Mouse (Mus musculus) MEL (cell line): ENCODE measurements at regions not wholly inside any gene's neighbourhood (a gene's known extent, or its start where the extent isn't known, plus 50 kb on each side); places are given as distances from the start of the nearest gene placed in this dataset.

Source experiments
- DNase-seq: peaks from one replicate; pipeline ENCODE4 v3.0.0; 2011; ENCODE audit warnings: low read depth, low spot score
- H3K27ac ChIP-seq: 2 replicates; pipeline ENCODE4 v1.5.1; 2012; ENCODE audit warnings: low read depth, mild to moderate bottlenecking, control low read depth, low read length, moderate library complexity; ENCODE audit not compliant: control insufficient read depth
- H3K27me3 ChIP-seq, 2 experiments: fragments of 150-350 bp in 1 of 2; sonication (generic) in 1 of 2; 2 replicates each; pipeline ENCODE4 v1.6.1; 2012; ENCODE audit warnings: low read length in 2 of 2, mild to moderate bottlenecking in 2 of 2, improper control_type of control experiment in 1 of 2, moderate library complexity in 1 of 2; ENCODE audit not compliant: insufficient read depth in 2 of 2, control insufficient read depth in 1 of 2
- H3K36me3 ChIP-seq, 2 experiments: 2 replicates each; pipeline ENCODE4 v1.6.1; 2012 to 2014; ENCODE audit warnings: low read length in 2 of 2, improper control_type of control experiment in 1 of 2, inconsistent platforms in 1 of 2, mild to moderate bottlenecking in 1 of 2; ENCODE audit not compliant: insufficient read depth in 2 of 2, control insufficient read depth in 1 of 2
- H3K4me1 ChIP-seq, 2 experiments: fragments of 150-350 bp in 1 of 2; sonication (generic) in 1 of 2; 2 replicates each; pipeline ENCODE4 v1.6.1; 2012; ENCODE audit warnings: low read length in 2 of 2, improper control_type of control experiment in 1 of 2, mild to moderate bottlenecking in 1 of 2; ENCODE audit not compliant: insufficient read depth in 2 of 2, control insufficient read depth in 1 of 2
- H3K4me3 ChIP-seq, 2 experiments: fragments of 150-350 bp in 1 of 2; sonication (generic) in 1 of 2; 2 replicates each; pipeline ENCODE4 v1.5.1; 2012; ENCODE audit warnings: low read depth in 2 of 2, low read length in 2 of 2, mild to moderate bottlenecking in 2 of 2, moderate library complexity in 2 of 2, control low read depth in 1 of 2, improper control_type of control experiment in 1 of 2; ENCODE audit not compliant: control insufficient read depth in 1 of 2, insufficient read depth in 1 of 2
- H3K79me2 ChIP-seq: 2 replicates; pipeline ENCODE4 v1.6.1; 2012; ENCODE audit warnings: mild to moderate bottlenecking, low read length, moderate library complexity; ENCODE audit not compliant: control insufficient read depth, poor library complexity, insufficient read depth
- H3K9ac ChIP-seq: 2 replicates; pipeline ENCODE4 v1.6.1; 2012; ENCODE audit warnings: low read depth, mild to moderate bottlenecking, control low read depth, low read length, moderate library complexity; ENCODE audit not compliant: control insufficient read depth, poor library complexity, severe bottlenecking
- H3K9me3 ChIP-seq: fragments of 150-350 bp; sonication (generic); replicated peaks from 2 replicates; pipeline ENCODE4 v1.6.1; 2012; ENCODE audit warnings: mild to moderate bottlenecking, low read length, improper control_type of control experiment, moderate library complexity; ENCODE audit not compliant: insufficient read depth
- CHD1 ChIP-seq: IDR thresholded peaks from 2 replicates; pipeline ENCODE4 v1.6.1; 2012; ENCODE audit warnings: low read depth, mild to moderate bottlenecking, inconsistent platforms, low read length, improper control_type of control experiment
- E2F4 ChIP-seq: IDR thresholded peaks from 2 replicates; pipeline ENCODE4 v1.6.1; 2011; ENCODE audit warnings: low read depth, low read length, improper control_type of control experiment, borderline replicate concordance
- ELF1 ChIP-seq: IDR thresholded peaks from 2 replicates; pipeline ENCODE4 v1.6.1; 2014; ENCODE audit warnings: low read depth, mild to moderate bottlenecking, inconsistent platforms, low read length, improper control_type of control experiment, moderate library complexity
- ETS1 ChIP-seq: IDR thresholded peaks from 2 replicates; pipeline ENCODE4 v1.6.1; 2012; ENCODE audit warnings: low read depth, mild to moderate bottlenecking, inconsistent platforms, low read length, improper control_type of control experiment, moderate library complexity
- GABPA ChIP-seq: IDR thresholded peaks from 2 replicates; pipeline ENCODE4 v1.6.1; 2012; ENCODE audit warnings: low read depth, mild to moderate bottlenecking, inconsistent platforms, low read length, improper control_type of control experiment, moderate library complexity
- GATA1 ChIP-seq: IDR thresholded peaks from 2 replicates; pipeline ENCODE4 v1.6.1; 2011; ENCODE audit warnings: low read depth, low read length, improper control_type of control experiment
- JUND ChIP-seq: IDR thresholded peaks from 2 replicates; pipeline ENCODE4 v1.6.1; 2011; ENCODE audit warnings: low read depth, mild to moderate bottlenecking, improper control_type of control experiment, low read length
- KAT2A ChIP-seq: conservative IDR thresholded peaks from 2 replicates; pipeline ENCODE4 v1.6.1; 2012; ENCODE audit warnings: low read depth, low read length, improper control_type of control experiment, inconsistent platforms
- MAFK ChIP-seq: IDR thresholded peaks from 2 replicates; pipeline ENCODE4 v1.6.1; 2011; ENCODE audit warnings: low read depth, mild to moderate bottlenecking, low read length, improper control_type of control experiment, borderline replicate concordance
- MAX ChIP-seq: IDR thresholded peaks from 2 replicates; pipeline ENCODE4 v1.6.1; 2011; ENCODE audit warnings: low read length, improper control_type of control experiment
- MAZ ChIP-seq: IDR thresholded peaks from 2 replicates; pipeline ENCODE4 v1.6.1; 2012; ENCODE audit warnings: low read depth, mild to moderate bottlenecking, inconsistent platforms, low read length, improper control_type of control experiment
- MYC ChIP-seq: IDR thresholded peaks from 2 replicates; pipeline ENCODE4 v1.6.1; 2011; ENCODE audit warnings: low read depth, mild to moderate bottlenecking, low read length, improper control_type of control experiment, moderate library complexity
- NRF1 ChIP-seq: IDR thresholded peaks from 2 replicates; pipeline ENCODE4 v1.6.1; 2014; ENCODE audit warnings: low read depth, mild to moderate bottlenecking, inconsistent platforms, low read length, improper control_type of control experiment, moderate library complexity; ENCODE audit not compliant: poor library complexity, insufficient read depth, severe bottlenecking
- POLR2A ChIP-seq, 2 experiments: IDR thresholded peaks; 2 replicates each; pipeline ENCODE4 v1.6.1; 2011 to 2012; ENCODE audit warnings: low read length in 2 of 2, mild to moderate bottlenecking in 2 of 2, control low read depth in 1 of 2, improper control_type of control experiment in 1 of 2, low read depth in 1 of 2, moderate library complexity in 1 of 2; ENCODE audit not compliant: control insufficient read depth in 1 of 2, insufficient read depth in 1 of 2, poor library complexity in 1 of 2
- POLR2AphosphoS2 ChIP-seq: IDR thresholded peaks from 2 replicates; pipeline ENCODE4 v1.6.1; 2011; ENCODE audit warnings: low read length, improper control_type of control experiment
- RAD21 ChIP-seq: IDR thresholded peaks from 2 replicates; pipeline ENCODE4 v1.6.1; 2011; ENCODE audit warnings: mild to moderate bottlenecking, low read depth, low read length, improper control_type of control experiment
- SIN3A ChIP-seq: IDR thresholded peaks from 2 replicates; pipeline ENCODE4 v1.6.1; 2012; ENCODE audit warnings: low read length, improper control_type of control experiment, inconsistent platforms
- TAL1 ChIP-seq: IDR thresholded peaks from 2 replicates; pipeline ENCODE4 v1.6.1; 2012; ENCODE audit warnings: mild to moderate bottlenecking, inconsistent platforms, low read length, moderate library complexity, mixed read lengths
- UBTF ChIP-seq: IDR thresholded peaks from 2 replicates; pipeline ENCODE4 v1.6.1; 2012; ENCODE audit warnings: low read depth, mild to moderate bottlenecking, inconsistent platforms, low read length, improper control_type of control experiment, moderate library complexity, borderline replicate concordance; ENCODE audit not compliant: insufficient read depth
- USF2 ChIP-seq, 2 experiments: IDR thresholded peaks; 2 replicates each; pipeline ENCODE4 v1.6.1; 2011 to 2012; ENCODE audit warnings: improper control_type of control experiment in 2 of 2, low read length in 2 of 2, borderline replicate concordance in 1 of 2, inconsistent platforms in 1 of 2, low read depth in 1 of 2, mild to moderate bottlenecking in 1 of 2; ENCODE audit not compliant: insufficient read depth in 1 of 2
- ZKSCAN1 ChIP-seq: IDR thresholded peaks from 2 replicates; pipeline ENCODE4 v1.6.1; 2012; ENCODE audit warnings: low read depth, mild to moderate bottlenecking, inconsistent platforms, low read length, improper control_type of control experiment, moderate library complexity

GRCm38 (mm10) chr7:129965281-129966051 lies 373.8 kb downstream of the Wdr11 start:
- Histone ChIP-seq H3K36me3 (no peaks in the 10 kb centered on the region), H3K9ac (no peak overlapping the region), H3K4me3 (no peak overlapping the region), H3K27ac (no peak overlapping the region), H3K79me2 (no peaks in the 10 kb centered on the region), H3K9me3 (no peaks in the 10 kb centered on the region), H3K27me3 (no peaks in the 10 kb centered on the region), H3K4me1 (no peaks in the 10 kb centered on the region)
- TF ChIP-seq KAT2A (no peak), UBTF (no peak)
- DNase-seq, result no peak

GRCm38 (mm10) chr7:129966771-129967170 lies 375.1 kb downstream of the Wdr11 start:
- H3K27me3 ChIP-seq, result no peaks in the 10 kb centered on the region
- no peak for DNase-seq
- H3K27ac ChIP-seq, result no peak overlapping the region
- H3K36me3 ChIP-seq, result no peaks in the 10 kb centered on the region
- H3K9ac ChIP-seq, result no peak overlapping the region
- H3K4me3 ChIP-seq, result no peak overlapping the region
- TF ChIP-seq UBTF (no peak), KAT2A (no peak), GATA1 (no peak), SIN3A (no peak), E2F4 (no peak), NRF1 (no peak), MAX (no peak), ZKSCAN1 (no peak), TAL1 (no peak), GABPA (no peak), POLR2A (IDR thresholded peaks at IDR 0.05; ENCODE audit: control insufficient read depth in 1 of 2, insufficient read depth in 1 of 2, low read depth in 1 of 2, low read length in 2 of 2, poor library complexity in 1 of 2) (no peak)
- no peaks in the 10 kb centered on the region for H3K4me1 ChIP-seq
- no peaks in the 10 kb centered on the region for H3K79me2 ChIP-seq
- no peaks in the 10 kb centered on the region for H3K9me3 ChIP-seq

GRCm38 (mm10) chr7:129970201-129970600 lies 378.5 kb downstream of the Wdr11 start:
- Histone ChIP-seq H3K4me3 (no peak overlapping the region), H3K27ac (no peak overlapping the region), H3K27me3 (no peaks in the 10 kb centered on the region), H3K79me2 (no peaks in the 10 kb centered on the region), H3K4me1 (no peaks in the 10 kb centered on the region), H3K9ac (no peak overlapping the region), H3K9me3 (no peaks in the 10 kb centered on the region), H3K36me3 (no peaks in the 10 kb centered on the region)
- no peak for DNase-seq
- no peak for TF ChIP-seq ELF1
- TF ChIP-seq USF2 (IDR thresholded peaks at IDR 0.05; ENCODE audit: borderline replicate concordance in 1 of 2, insufficient read depth in 1 of 2, low read depth in 1 of 2, low read length in 2 of 2), result no peak
- no peak for TF ChIP-seq ETS1
- no peak for TF ChIP-seq CHD1
- no peak for TF ChIP-seq MAFK
- TF ChIP-seq GABPA, result no peak
- no peak for TF ChIP-seq JUND
- TF ChIP-seq POLR2A (IDR thresholded peaks at IDR 0.05; ENCODE audit: control insufficient read depth in 1 of 2, insufficient read depth in 1 of 2, low read depth in 1 of 2, low read length in 2 of 2, poor library complexity in 1 of 2), result no peak
- no peak for TF ChIP-seq MAZ
- TF ChIP-seq MYC, result no peak
- no peak for TF ChIP-seq RAD21
- no peak for TF ChIP-seq POLR2AphosphoS2
- TF ChIP-seq UBTF, result no peak
- no peak for TF ChIP-seq ZKSCAN1
- no peak for TF ChIP-seq KAT2A
- TF ChIP-seq, all 39 proteins: peak for 0
